Mouse (Mus musculus) liver, adult 2 months (tissue): ENCODE data around the gene Yae1d1.

Experiments
- CTCF ChIP-seq: fragments of 200-500 bp; IDR thresholded peaks from 2 replicates; pipeline ENCODE4 v1.5.1; 2011; ENCODE audit warnings: low read depth, low read length, control low read depth
- POLR2A ChIP-seq: fragments of 200-500 bp; IDR thresholded peaks from 2 replicates; pipeline ENCODE4 v1.6.1; 2011; ENCODE audit warnings: low read length, control low read depth; ENCODE audit not compliant: insufficient read depth; ENCODE audit errors: extremely low read depth

- TF ChIP-seq CTCF: no peak
- TF ChIP-seq POLR2A: no peak
These were observed 50.8 kb downstream of the Yae1d1 start for GRCm38 (mm10) chr13:17942338-17942737.
